Mouse (Mus musculus) kidney, postnatal 0 days (tissue): ENCODE results near the gene Eif4e1b. TPM values are rescaled to one million over a fixed set of nuclear protein-coding genes. Genes with fewer than 3 reads are reported as not detected.

Experiments
- ATAC-seq: fragments of 200-750 bp; cut with Nextera tagmentation; replicated peaks from 2 replicates; pipeline ENCODE4 v1.8.0; 2017; ENCODE audit warnings: low read depth, moderate number of reproducible peaks, moderate TSS enrichment, moderate library complexity; ENCODE audit not compliant: low FRiP score
- DNase-seq: peaks from one replicate; pipeline ENCODE4 v3.0.0-alpha.2; 2016; ENCODE audit warnings: low spot score
- H3K27ac ChIP-seq: fragments of 300-500 bp; sonication (generic); 2 replicates; pipeline ENCODE4 v1.5.1; 2014; ENCODE audit warnings: mild to moderate bottlenecking
- H3K27me3 ChIP-seq: fragments of 300-500 bp; sonication (generic); 2 replicates; pipeline ENCODE4 v1.6.1; 2014; ENCODE audit warnings: low read length, mixed read lengths; ENCODE audit not compliant: insufficient read depth
- H3K36me3 ChIP-seq: fragments of 300-500 bp; sonication (generic); 2 replicates; pipeline ENCODE4 v1.6.1; 2014; ENCODE audit warnings: low read length, mixed read lengths; ENCODE audit not compliant: insufficient read depth
- H3K4me1 ChIP-seq: fragments of 300-500 bp; sonication (generic); replicated peaks from 2 replicates; pipeline ENCODE4 v1.6.1; 2014; ENCODE audit warnings: antibody characterized with exemption, low read length, mixed read lengths; ENCODE audit not compliant: insufficient read depth
- H3K4me2 ChIP-seq: fragments of 300-500 bp; sonication (generic); 2 replicates; pipeline ENCODE4 v1.6.1; 2014; ENCODE audit warnings: mild to moderate bottlenecking, low read length, moderate library complexity, mixed read lengths
- H3K4me3 ChIP-seq: fragments of 300-500 bp; sonication (generic); replicated peaks from 2 replicates; pipeline ENCODE4 v1.5.1; 2014; ENCODE audit warnings: low read depth, low read length
- H3K9ac ChIP-seq: fragments of 300-500 bp; sonication (generic); 2 replicates; pipeline ENCODE4 v1.6.1; 2014; ENCODE audit warnings: low read depth, low read length
- H3K9me3 ChIP-seq: fragments of 300-500 bp; sonication (generic); replicated peaks from 2 replicates; pipeline ENCODE4 v1.6.1; 2016; ENCODE audit warnings: low read length, inconsistent platforms, mixed read lengths
- CTCF ChIP-seq: IDR thresholded peaks from 2 replicates; pipeline ENCODE4 v1.5.1; 2016; ENCODE audit warnings: antibody characterized with exemption, low read depth, mild to moderate bottlenecking, moderate library complexity
- WGBS: fragments of 180-500 bp; shearing (Covaris S2); extraction: QIAGEN DNeasy Blood & Tissue Kit; methylation state at CpG from one replicate; pipeline ENCODE4 v1.1.7; 2014; 5-methylcytosine and 5-hydroxymethylcytosine counted together
- polyA plus RNA-seq: library from polyadenylated mRNA; unstranded; fragments of >200 nt; fragmentation: Nextera tagmentation; extraction: Ambion mirVana; gene quantifications from 2 replicates; pipeline ENCODE4 v1.2.1, GENCODE M21; 2015

Eif4e1b gene
- polyA plus RNA-seq, 1 experiment from 2014 or later: not detected

GRCm38 (mm10) chr13:54758756-54759470, 24.9 kb upstream of the Eif4e1b start:
- Histone ChIP-seq H3K27me3 (peaks cover 13% of the 10 kb centered on the region; the same call in 1 of the 2 replicates), H3K36me3 (no peaks in the 10 kb centered on the region), H3K4me2 (peak overlapping the region; percentile 60), H3K27ac (no peak overlapping the region), H3K9ac (no peak overlapping the region), H3K4me3 (no peak overlapping the region), H3K9me3 (no peaks in the 10 kb centered on the region), H3K4me1 (peaks cover 6% of the 10 kb centered on the region; the same call in 1 of the 2 replicates)
- WGBS: under 1% methylated on average over 29 of the region's 29 CpGs
- DNase-seq (no peak), ATAC-seq (peak; percentile 42; the same call in 1 of the 2 replicates)
- no peak for TF ChIP-seq CTCF

DNA sequence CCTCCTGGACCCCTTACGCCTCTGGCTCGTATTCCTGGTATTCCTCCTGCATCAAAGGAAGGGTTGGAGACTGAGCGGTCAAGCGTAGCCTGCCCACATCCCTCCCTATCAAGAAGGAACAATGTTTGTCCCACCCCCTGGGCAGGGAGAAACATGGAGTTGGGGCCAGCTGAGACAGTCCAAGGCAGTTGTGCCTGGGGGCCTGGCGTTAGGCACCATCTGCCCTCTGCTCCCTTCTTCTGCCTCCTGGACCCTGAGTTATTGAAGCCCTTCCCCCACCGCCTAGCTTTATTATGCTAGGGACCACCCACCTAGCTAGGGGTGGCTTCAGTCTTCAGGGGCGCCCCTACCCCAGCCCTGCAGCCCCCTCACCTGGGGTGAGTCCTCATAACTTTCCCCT, 24.3 kb upstream of the Eif4e1b start:
- TF ChIP-seq CTCF: no peak
- Histone ChIP-seq H3K4me3 (no peak overlapping the region), H3K4me1 (peaks cover 6% of the 10 kb centered on the region; the same call in 1 of the 2 replicates), H3K36me3 (no peaks in the 10 kb centered on the region), H3K27me3 (peaks cover 18% of the 10 kb centered on the region), H3K27ac (no peak overlapping the region), H3K4me2 (no peak overlapping the region), H3K9me3 (no peaks in the 10 kb centered on the region), H3K9ac (no peak overlapping the region)
- no peak for ATAC-seq
- 8% methylated on average over 7 of the region's 7 CpGs for WGBS
- DNase-seq: no peak

DNA sequence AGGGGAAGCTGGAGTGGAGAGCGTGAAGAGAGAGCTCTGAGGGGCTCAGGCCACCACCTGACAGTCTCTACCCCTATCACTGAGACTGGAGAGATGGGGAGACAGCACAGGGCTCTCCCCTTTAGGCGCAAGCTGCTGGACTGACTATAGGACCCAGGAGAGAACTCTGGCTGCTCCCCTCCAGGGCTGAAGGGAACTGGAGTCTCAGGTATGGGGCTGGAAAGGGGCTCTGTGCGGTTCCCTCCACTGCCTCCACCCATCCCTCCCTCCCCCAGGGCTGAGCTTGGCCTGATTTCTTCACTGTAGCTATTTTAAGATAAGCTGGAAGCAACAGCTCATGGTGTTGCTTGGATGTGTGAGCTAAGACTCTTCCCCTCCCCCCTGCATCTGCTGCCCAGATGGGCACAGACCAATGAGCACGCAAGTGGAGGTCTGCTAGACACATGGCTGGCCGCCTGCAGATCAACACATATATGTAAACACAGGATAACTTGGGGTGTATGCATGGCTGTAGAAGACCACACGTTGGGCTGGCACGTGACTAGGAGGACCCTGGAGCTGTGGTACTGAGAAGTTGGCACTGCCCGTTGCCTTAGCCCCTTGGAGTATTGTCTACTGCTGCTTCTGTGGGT, 23.5 kb upstream of the Eif4e1b start:
- H3K9me3 ChIP-seq: no peaks in the 10 kb centered on the region
- DNase-seq: no peak
- H3K27me3 ChIP-seq: peaks cover 26% of the 10 kb centered on the region
- H3K4me3 ChIP-seq: no peak overlapping the region
- no peak overlapping the region for H3K9ac ChIP-seq
- ATAC-seq: no peak
- WGBS: 63% methylated on average over 8 of the region's 8 CpGs
- H3K36me3 ChIP-seq: no peaks in the 10 kb centered on the region
- H3K4me1 ChIP-seq: peaks cover 6% of the 10 kb centered on the region; the same call in 1 of the 2 replicates
- no peak overlapping the region for H3K4me2 ChIP-seq
- no peak overlapping the region for H3K27ac ChIP-seq
- no peak for TF ChIP-seq CTCF

DNA sequence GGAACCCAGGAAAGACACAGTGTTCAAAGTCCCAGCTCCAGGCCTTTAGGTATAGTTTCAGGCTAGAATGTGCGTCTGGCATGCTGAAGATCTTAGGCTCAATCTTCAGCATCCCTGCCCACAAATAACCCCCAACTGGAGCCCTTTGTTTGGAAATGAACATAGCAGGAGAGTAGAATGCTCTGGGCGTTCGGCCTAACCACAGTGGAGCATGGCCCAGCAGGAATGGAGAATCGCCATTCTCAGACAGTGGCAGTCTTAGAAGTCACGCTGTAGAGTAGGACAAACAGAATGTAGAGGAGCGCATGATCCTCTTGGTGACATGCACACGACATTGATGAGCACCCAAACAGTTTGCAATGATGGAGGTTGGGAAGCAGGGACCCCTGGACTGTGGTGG, 22.9 kb upstream of the Eif4e1b start:
- DNase-seq: no peak
- no peak overlapping the region for H3K4me3 ChIP-seq
- ATAC-seq: no peak
- H3K27ac ChIP-seq: no peak overlapping the region
- WGBS: 81% methylated on average over 7 of the region's 7 CpGs
- TF ChIP-seq CTCF: no peak
- no peak overlapping the region for H3K9ac ChIP-seq
- no peaks in the 10 kb centered on the region for H3K36me3 ChIP-seq
- peaks cover 8% of the 10 kb centered on the region; the same call in 1 of the 2 replicates for H3K4me1 ChIP-seq
- no peaks in the 10 kb centered on the region for H3K9me3 ChIP-seq
- no peak overlapping the region for H3K4me2 ChIP-seq
- peaks cover 32% of the 10 kb centered on the region for H3K27me3 ChIP-seq

- no peak for TF ChIP-seq CTCF
- DNase-seq: no peak
- no peaks in the 10 kb centered on the region for H3K36me3 ChIP-seq
- H3K9me3 ChIP-seq: no peaks in the 10 kb centered on the region
- peaks cover 39% of the 10 kb centered on the region for H3K27me3 ChIP-seq
- peak overlapping the region; percentile 17 for H3K4me3 ChIP-seq
- ATAC-seq: no peak
- H3K4me1 ChIP-seq: peaks cover 8% of the 10 kb centered on the region
- WGBS: 6% methylated on average over 42 of the region's 44 CpGs
- no peak overlapping the region for H3K27ac ChIP-seq
- H3K9ac ChIP-seq: no peak overlapping the region
- peak overlapping the region; percentile 47 for H3K4me2 ChIP-seq
Measured at GRCm38 (mm10) chr13:54765281-54766191, 18.3 kb upstream of the Eif4e1b start.

DNA sequence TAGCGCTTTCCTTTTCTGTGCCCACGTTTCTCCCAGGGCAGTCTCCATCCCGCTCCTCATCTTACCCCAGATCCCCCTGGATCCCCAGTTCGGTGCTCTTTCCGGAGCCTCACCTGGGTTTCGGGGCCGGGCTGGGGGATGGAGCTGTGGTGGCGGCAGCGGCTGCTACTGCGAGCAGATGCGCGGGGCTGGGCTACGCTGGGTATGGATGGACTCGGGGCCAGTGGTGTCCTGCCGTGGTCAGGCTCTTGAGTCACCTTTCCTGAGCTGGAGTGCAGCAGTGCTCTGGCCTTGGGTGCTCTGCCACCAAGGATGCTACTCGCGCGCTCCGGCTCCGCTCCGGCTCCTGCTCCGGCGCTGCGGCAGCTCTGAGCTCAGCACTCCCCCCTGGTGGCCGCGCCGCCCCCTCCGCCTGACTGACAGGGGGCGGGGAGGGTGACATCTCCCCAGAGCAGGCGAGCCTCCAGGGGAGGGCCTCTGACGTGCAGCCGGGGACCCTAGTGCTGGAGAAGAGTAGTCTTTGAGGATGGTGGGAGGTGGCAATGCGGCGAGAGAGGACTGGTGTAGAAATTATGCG, 17.5 kb upstream of the Eif4e1b start, which contains the start of gene Sncb:
Gene Sncb, minus strand, starts transcription at position 404 of the 577 bp plus-strand sequence.
- peak within 1 kb of the TSS; percentile 17 for H3K4me3 ChIP-seq
- no peaks in the 10 kb centered on the region for H3K36me3 ChIP-seq
- 2% methylated on average over 35 of the region's 35 CpGs for WGBS
- peak within 1 kb of the TSS; percentile 47 for H3K4me2 ChIP-seq
- ATAC-seq (no peak), DNase-seq (peak; percentile 61)
- H3K9ac ChIP-seq: no peak within 1 kb of the TSS
- peak; percentile 79 for TF ChIP-seq CTCF
- H3K27ac ChIP-seq: no peak within 1 kb of the TSS
- H3K27me3 ChIP-seq: peaks cover 39% of the 10 kb centered on the region
- H3K4me1 ChIP-seq: peaks cover 8% of the 10 kb centered on the region
- H3K9me3 ChIP-seq: no peaks in the 10 kb centered on the region
